Mouse (Mus musculus) C2C12 (cell line): Measurements from ENCODE around the gene Trim12c.

Experiments used
- CEBPB ChIP-seq: IDR thresholded peaks from one replicate; pipeline ENCODE4 v1.6.1; 2011; ENCODE audit warnings: low read depth, mild to moderate bottlenecking, control low read depth, moderate library complexity
- CTCF ChIP-seq: IDR thresholded peaks from one replicate; pipeline ENCODE4 v1.5.1; 2011; ENCODE audit not compliant: control insufficient read depth, insufficient read depth, insufficient read length
- FOSL1 ChIP-seq: IDR thresholded peaks from one replicate; pipeline ENCODE4 v1.8.0; 2011; ENCODE audit warnings: mild to moderate bottlenecking, low read length; ENCODE audit not compliant: poor library complexity, insufficient read depth, severe bottlenecking
- MAX ChIP-seq: IDR thresholded peaks from one replicate; pipeline ENCODE4 v1.6.1; 2011; ENCODE audit warnings: mild to moderate bottlenecking, control low read depth
- MYOD1 ChIP-seq: IDR thresholded peaks from one replicate; pipeline ENCODE4 v1.6.1; 2011; ENCODE audit warnings: low read depth; ENCODE audit not compliant: control insufficient read depth, insufficient read length
- MYOG ChIP-seq: IDR thresholded peaks from one replicate; pipeline ENCODE4 v1.6.1; 2011; ENCODE audit not compliant: control insufficient read depth, insufficient read length; ENCODE audit errors: extremely low read depth
- USF1 ChIP-seq: IDR thresholded peaks from one replicate; pipeline ENCODE4 v1.6.1; 2011; ENCODE audit warnings: low read depth, mild to moderate bottlenecking, control low read depth, moderate library complexity

DNA sequence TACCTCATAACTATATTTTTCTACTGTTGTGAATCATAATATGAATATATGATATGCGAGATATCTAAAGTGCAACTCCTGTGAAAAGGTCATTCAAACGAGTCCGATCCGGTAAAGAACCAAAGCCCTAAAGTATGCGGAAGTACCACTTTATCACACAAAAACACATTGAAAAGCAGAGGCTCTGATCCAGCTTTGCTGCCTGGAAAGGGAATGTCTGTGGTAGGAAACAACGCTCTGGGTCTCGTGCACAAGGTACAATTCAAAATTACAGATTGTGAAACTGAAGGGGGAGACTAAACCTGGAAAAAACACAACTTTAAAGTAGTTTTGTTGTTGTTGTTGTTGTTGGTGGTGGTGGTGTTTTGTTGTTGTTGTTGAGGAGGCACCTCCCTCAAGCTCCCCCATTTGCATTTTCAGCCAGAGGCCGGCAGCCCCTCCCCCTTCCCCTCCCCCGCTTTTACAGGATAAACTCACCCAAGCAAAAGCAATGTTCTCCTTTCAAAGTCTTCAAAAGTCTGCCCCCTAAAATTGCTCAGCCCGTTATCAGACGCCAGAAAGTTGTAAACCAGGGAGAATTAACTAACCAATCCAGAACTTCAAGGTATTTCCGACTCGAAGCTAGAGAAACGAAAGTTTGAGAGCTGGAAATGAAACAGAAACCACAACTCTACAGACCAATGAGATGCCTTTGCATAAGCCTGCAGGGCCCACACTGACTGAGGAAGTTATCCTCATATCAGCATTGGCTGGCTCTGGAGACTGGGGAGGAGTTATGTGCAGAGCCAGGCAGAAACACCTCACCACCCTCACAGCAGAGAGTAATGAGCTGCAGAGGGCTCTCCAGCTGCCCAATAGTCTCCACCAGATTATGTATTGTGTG, at the start of gene Trim12c:
- TF ChIP-seq CTCF = no peak
- no peak for TF ChIP-seq MAX
- TF ChIP-seq MYOG = no peak
- no peak for TF ChIP-seq USF1
- no peak for TF ChIP-seq FOSL1
- TF ChIP-seq MYOD1 = no peak
- no peak for TF ChIP-seq CEBPB
